Mouse (Mus musculus) layer of hippocampus, postnatal 10 days (tissue): ENCODE data around the gene Wasl. TPM values are rescaled to one million over a fixed set of nuclear protein-coding genes. Genes with fewer than 3 reads are reported as not detected.

Experiments
- DNase-seq, 2 experiments: peaks; one replicate each; pipeline ENCODE4 v3.0.0; 2021; ENCODE audit warnings: low spot score in 2 of 2
- long read RNA-seq: library from polyadenylated mRNA; stranded (forward); transcript quantifications from one replicate; pipeline ENCODE4 v2.0.0, GENCODE M21; 2023
- total RNA-seq, 2 experiments: library from RNA; stranded (reverse); gene quantifications; 2 replicates each; pipeline ENCODE4 v1.2.3; 2021

Gene Wasl
- total RNA-seq, result 10 to 100 TPM; 69.3 to 81.8 TPM
- long read RNA-seq, full-length matches to known transcripts, result 13 of 23 reads
- long read RNA-seq, partial matches to known transcripts, result 6 of 23 reads
- long read RNA-seq, other reads (novel, unspliced or antisense), result 4 of 23 reads

GRCm38 (mm10) chr6:24664867-24665458, at the start of gene Wasl:
TSS of gene Wasl (minus strand) at chr6:24665009.
- peak; percentile 98 to 99 for DNase-seq

- no peak for DNase-seq
Measured at GRCm38 (mm10) chr6:24707499-24707898, 42.7 kb upstream of the Wasl start.

GRCm38 (mm10) chr6:24707090-24707489, 42.3 kb upstream of the Wasl start:
- no peak for DNase-seq

- DNase-seq, result no peak
Measured at GRCm38 (mm10) chr6:24697216-24697615, 32.4 kb upstream of the Wasl start.

DNA sequence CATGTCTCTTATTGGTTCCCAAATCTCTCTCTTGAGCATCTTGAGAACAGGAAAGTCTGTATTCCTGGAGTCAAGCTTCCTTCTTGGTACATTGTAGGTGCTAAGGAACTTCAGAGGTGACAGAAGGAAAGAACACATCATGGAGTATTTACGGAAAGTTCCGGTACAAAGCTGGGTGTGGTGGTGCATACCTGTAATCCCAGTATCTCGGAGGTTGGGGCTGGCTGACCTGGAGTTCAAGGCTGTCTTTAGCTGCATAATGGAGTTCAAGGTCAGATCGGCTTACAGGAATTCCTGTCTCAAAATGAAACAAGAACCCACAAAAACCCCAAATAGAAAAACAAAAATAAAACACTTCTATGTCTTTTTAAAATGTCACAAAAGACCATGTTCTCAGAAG, 31.3 kb upstream of the Wasl start:
- no peak for DNase-seq

GRCm38 (mm10) chr6:24694455-24695410, 29.9 kb upstream of the Wasl start:
- DNase-seq, result no peak

DNA sequence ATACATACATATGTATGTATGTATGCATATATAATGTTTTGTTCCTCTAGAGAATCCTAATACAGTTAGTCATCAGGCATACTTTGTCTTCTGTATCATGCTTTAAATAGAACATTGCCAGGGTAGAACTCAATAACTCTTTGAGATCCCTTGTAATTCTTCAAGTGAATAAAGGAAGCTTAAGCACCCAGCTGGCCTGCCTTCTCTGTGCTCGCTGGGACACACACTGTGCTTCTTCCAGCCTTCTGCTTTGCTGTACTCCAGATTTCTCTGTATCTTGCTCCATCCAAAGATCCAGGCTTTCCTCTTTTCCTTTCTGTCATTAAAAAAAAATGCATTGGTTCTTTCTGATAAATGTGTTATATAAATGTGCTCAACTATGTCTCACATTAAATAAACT, 23.1 kb upstream of the Wasl start:
- no peak for DNase-seq

DNA sequence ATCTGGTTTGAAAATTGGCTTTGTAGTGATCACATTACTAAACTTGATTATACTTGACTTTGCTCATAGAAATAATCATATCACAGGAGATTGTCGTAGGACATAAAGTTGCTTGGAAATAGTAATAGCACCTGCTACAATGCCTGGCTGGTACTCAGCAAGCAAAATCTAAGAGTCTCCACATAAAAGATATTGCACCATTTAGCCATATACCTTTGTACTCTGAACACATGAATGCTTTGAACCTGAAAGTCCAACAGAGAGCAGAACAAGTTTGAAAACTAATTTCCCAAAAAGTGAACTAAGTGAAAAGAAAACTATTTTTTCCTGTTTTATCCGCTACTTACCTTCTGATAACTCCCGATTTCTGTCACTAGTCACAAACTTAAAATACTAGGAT, 18.3 kb upstream of the Wasl start:
- no peak for DNase-seq

- DNase-seq, result no peak
Measured at GRCm38 (mm10) chr6:24667829-24668228, 3.0 kb upstream of the Wasl start.

DNA sequence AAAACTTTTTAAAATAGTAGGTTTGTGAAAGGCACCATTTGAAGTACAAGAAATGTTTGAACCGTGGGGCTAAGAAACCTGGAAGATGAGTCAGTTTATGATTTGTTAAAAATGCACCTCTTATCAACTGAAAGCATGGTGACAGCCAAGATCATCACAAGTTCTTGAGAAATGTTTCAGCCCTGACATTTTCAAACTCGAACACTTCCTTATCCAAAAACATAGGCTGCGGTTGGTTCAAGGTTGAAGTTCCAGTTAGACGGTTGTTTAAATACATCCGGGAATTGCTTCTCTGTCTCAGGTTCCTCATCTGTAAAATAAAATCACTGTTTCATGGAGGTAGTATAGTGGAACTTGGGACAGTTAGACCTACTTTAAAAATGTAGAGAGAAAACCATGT, 1.4 kb upstream of the Wasl start:
- no peak for DNase-seq

- DNase-seq, result peak; percentile 49 to 62
Measured at GRCm38 (mm10) chr6:24664133-24664866, 509 bp downstream of the Wasl start.

GRCm38 (mm10) chr6:24663196-24664132, 1.3 kb downstream of the Wasl start:
- peak; percentile 19 to 37 for DNase-seq

GRCm38 (mm10) chr6:24662483-24662882, 2.3 kb downstream of the Wasl start:
- DNase-seq, result no peak

GRCm38 (mm10) chr6:24661879-24662278, 2.9 kb downstream of the Wasl start:
- no peak for DNase-seq

DNA sequence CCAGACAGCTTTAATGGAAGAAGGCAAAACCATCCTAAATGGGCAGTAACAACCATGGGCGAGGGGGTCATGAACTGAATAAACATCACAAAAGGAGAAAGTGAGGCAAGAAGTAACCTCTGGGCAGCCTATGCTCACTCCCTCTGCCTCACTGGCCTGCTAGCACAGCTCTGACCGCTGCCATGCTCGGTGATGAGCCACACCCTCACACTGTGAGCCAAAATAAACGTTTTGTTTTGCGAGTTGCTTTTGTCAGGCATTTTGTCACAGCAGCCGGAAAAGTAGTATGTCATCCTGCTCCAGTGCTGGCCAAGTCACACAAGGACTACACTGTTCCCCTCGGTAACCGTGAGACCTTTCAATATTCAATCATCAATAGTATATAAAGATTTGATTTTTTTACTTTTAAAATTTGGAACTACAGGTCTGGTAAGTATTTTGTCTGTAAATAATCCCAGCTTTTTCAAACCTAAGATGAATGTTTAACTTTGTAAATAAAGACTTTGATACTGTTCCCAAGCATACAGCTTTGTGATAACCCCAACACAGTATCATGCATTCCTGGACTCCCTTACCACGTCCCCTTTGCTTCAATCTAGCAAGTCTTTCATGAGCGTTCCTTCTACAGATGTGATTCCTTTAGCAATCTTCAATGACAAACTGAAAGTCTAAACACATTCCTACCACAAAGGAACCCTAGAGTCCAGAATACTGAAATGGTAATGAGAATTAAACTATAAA, 7.0 kb downstream of the Wasl start:
- no peak for DNase-seq

DNA sequence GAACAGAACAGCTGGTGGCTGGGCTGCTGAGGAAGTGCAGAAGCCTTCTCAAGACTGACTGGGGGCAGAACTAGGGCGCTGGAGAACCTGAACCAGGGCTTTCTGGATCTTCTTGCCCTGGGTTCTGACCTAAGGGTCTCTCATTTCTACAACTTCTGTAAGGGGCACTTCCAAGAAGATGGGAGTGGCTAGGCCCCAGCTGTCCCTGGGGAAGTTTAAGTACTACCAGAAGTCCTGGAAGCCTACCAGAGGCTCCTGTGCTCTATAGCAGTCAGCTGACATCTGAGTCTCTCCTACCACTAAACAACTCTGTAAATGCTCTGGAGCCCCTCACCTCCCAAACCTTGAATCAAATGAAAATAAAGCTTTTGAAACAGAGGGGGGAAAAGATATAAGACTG, 8.7 kb downstream of the Wasl start:
- DNase-seq, result no peak

GRCm38 (mm10) chr6:24651538-24651937, 13.3 kb downstream of the Wasl start:
- DNase-seq, result no peak

DNA sequence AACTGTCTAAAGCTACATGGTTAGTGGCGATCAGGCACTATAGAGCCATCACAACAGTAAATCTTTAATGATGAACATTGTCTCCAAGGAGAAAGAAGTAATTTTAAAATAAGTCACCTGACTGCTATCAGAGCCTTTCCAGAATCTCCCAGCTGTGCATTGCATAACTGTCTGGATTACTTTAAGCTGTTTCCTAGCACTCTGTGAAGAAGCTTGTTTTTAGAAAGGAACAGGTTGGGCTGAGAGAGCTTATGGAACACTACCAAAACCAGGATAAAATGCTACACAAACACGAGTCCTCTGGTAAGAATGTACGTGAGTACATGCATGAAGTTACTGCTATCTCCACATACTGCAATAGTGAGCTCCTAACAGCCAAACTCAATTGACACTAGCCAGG, 14.1 kb downstream of the Wasl start:
- no peak for DNase-seq

- DNase-seq, result no peak
Measured at GRCm38 (mm10) chr6:24648403-24648802, 16.4 kb downstream of the Wasl start.
